ENCODE assay signal across 8 mouse cellular contexts in genomic region chr6:12747856-12748450, GRCm38 (mm10). TPM values are rescaled to one million over a fixed set of nuclear protein-coding genes. Genes with fewer than 3 reads are reported as not detected.
DNase-seq lines count a peak whose midpoint lies in the region; ATAC-seq lines count a peak whose summit lies in the region.

No protein-coding gene starts in this region.

- ATAC-seq in embryonic facial prominence, embryonic 14.5 days (ENCODE audit: low read depth): no peak
- no peak for ATAC-seq in neural tube, embryonic 14.5 days (ENCODE audit: low read depth)
- no peak for ATAC-seq in erythroblast, adult 5-6 weeks (replicated peaks; ENCODE audit: low FRiP score, poor library complexity, severe bottlenecking)

- H3K9ac ChIP-seq in embryonic facial prominence, embryonic 14.5 days (ENCODE audit: low read depth, low read length): peak overlapping the region; percentile 75
- peak overlapping the region; percentile 96 for H3K9ac ChIP-seq in neural tube, embryonic 14.5 days (replicated peaks; ENCODE audit: low read depth, low read length)

- DNase-seq in left cerebral cortex, adult 18-20 months (ENCODE audit: low spot score in 2 of 2): peak; percentile 5 to 26
- no peak for DNase-seq in left cerebral cortex, adult 11 months (ENCODE audit: low spot score)
- peak; percentile 41 for DNase-seq in embryonic facial prominence, embryonic 14.5 days (ENCODE audit: low spot score)
- DNase-seq in hindbrain, embryonic 10.5 days (ENCODE audit: low spot score): peak; percentile 42
- DNase-seq in left cerebral cortex, postnatal 25 days (ENCODE audit: low spot score in 2 of 2): peak; percentile 16 to 52
- no peak for DNase-seq in gastrocnemius, postnatal 10 days

- H3K4me2 ChIP-seq in embryonic facial prominence, embryonic 14.5 days (ENCODE audit: low read depth, low read length): peak overlapping the region; percentile 96
- H3K4me2 ChIP-seq in neural tube, embryonic 14.5 days (ENCODE audit: low read depth, low read length): peak overlapping the region; percentile 69

- H3K4me1 ChIP-seq in embryonic facial prominence, embryonic 14.5 days (ENCODE audit: control insufficient read depth, insufficient read depth, low read length): no peaks in the 10 kb centered on the region
- peaks cover 19% of the 10 kb centered on the region for H3K4me1 ChIP-seq in hindbrain, embryonic 10.5 days (replicated peaks)
- H3K4me1 ChIP-seq in neural tube, embryonic 14.5 days (ENCODE audit: control insufficient read depth, insufficient read depth, low read length): peaks cover 6% of the 10 kb centered on the region; the same call in 1 of the 2 replicates

- intact Hi-C loops in left cerebral cortex, postnatal 25 days (cut with DNase I): loop anchor here (2.0 to 10.0 kb wide), 4 partner anchors 243 to 395 kb away; no protein-coding TSS in a partner anchor

- no peaks in the 10 kb centered on the region for H3K9me3 ChIP-seq in embryonic facial prominence, embryonic 14.5 days (ENCODE audit: control insufficient read depth, low read length)
- no peaks in the 10 kb centered on the region for H3K9me3 ChIP-seq in hindbrain, embryonic 10.5 days
- no peaks in the 10 kb centered on the region for H3K9me3 ChIP-seq in neural tube, embryonic 14.5 days (ENCODE audit: control insufficient read depth, low read length)

- 0 out of 2 replicates have a peak overlapping the region, but pooled peaks have one; percentile 74 for H3K27ac ChIP-seq in embryonic facial prominence, embryonic 14.5 days (replicated peaks; ENCODE audit: low read depth, low read length)
- peak overlapping the region; percentile 97 for H3K27ac ChIP-seq in hindbrain, embryonic 10.5 days
- peak overlapping the region; percentile 98 for H3K27ac ChIP-seq in neural tube, embryonic 14.5 days (ENCODE audit: low read depth, low read length)

- H3K27me3 ChIP-seq in embryonic facial prominence, embryonic 14.5 days (replicated peaks; ENCODE audit: control insufficient read depth, insufficient read depth, low read length): no peaks in the 10 kb centered on the region
- no peaks in the 10 kb centered on the region for H3K27me3 ChIP-seq in hindbrain, embryonic 10.5 days (ENCODE audit: insufficient read depth, poor library complexity, severe bottlenecking)
- H3K27me3 ChIP-seq in neural tube, embryonic 14.5 days (ENCODE audit: control insufficient read depth, insufficient read depth, low read length): no peaks in the 10 kb centered on the region

- no peaks in the 10 kb centered on the region for H3K36me3 ChIP-seq in embryonic facial prominence, embryonic 14.5 days (ENCODE audit: control insufficient read depth, insufficient read depth, low read length)
- H3K36me3 ChIP-seq in hindbrain, embryonic 10.5 days: no peaks in the 10 kb centered on the region
- H3K36me3 ChIP-seq in neural tube, embryonic 14.5 days (ENCODE audit: control insufficient read depth, insufficient read depth, low read length): no peaks in the 10 kb centered on the region

- peak overlapping the region; percentile 67 for H3K4me3 ChIP-seq in embryonic facial prominence, embryonic 14.5 days (ENCODE audit: low read depth, low read length)
- H3K4me3 ChIP-seq in hindbrain, embryonic 10.5 days: peak overlapping the region; percentile 77
- H3K4me3 ChIP-seq in neural tube, embryonic 14.5 days (ENCODE audit: low read depth, low read length): peak overlapping the region; percentile 77

- WGBS in embryonic facial prominence, embryonic 14.5 days: 6% methylated on average over 11 of the region's 11 CpGs
- 3% methylated on average over 11 of the region's 11 CpGs for WGBS in hindbrain, embryonic 10.5 days
- WGBS in neural tube, embryonic 14.5 days: 6% methylated on average over 11 of the region's 11 CpGs

RNA-seq across cellular contexts. Expression of gene Thsd7a, which starts 1.3 kb away (rescaled TPM):
- 10 to 100 TPM; 33.8 to 34.7 TPM for total RNA-seq in left cerebral cortex, adult 18-20 months (2021)
- 4.7 and 4.9 TPM in 2 replicates for polyA plus RNA-seq in embryonic facial prominence, embryonic 14.5 days (2014; fragmentation: Nextera tagmentation; extraction: Ambion mirVana)
- 16.4 and 29.8 TPM in 2 replicates for polyA plus RNA-seq in hindbrain, embryonic 10.5 days (2016; fragmentation: Nextera tagmentation; extraction: Ambion mirVana)
- total RNA-seq in left cerebral cortex, postnatal 25 days (2021): 10 to 100 TPM; 38.6 to 42.0 TPM
- 50.1 and 52.1 TPM in 2 replicates for polyA plus RNA-seq in neural tube, embryonic 14.5 days (2014; fragmentation: Nextera tagmentation; extraction: Ambion mirVana)
- 1.3 TPM in 1 of 2 replicates, not detected in the other for total RNA-seq in erythroblast, adult 5-6 weeks (2015; ENCODE audit: low replicate concordance)
- total RNA-seq in erythroblast, adult 5-6 weeks (2017; ENCODE audit: low replicate concordance): 0.09 and 0.14 TPM in 2 replicates
- 1 to 10 TPM; 4.0 to 4.2 TPM for total RNA-seq in gastrocnemius, postnatal 10 days (2021)

Comparison
In these comparisons a context has a peak if more than half of its experiments do, and no peak if none do; other contexts are left out.
1. DNase-seq: peak in left cerebral cortex, adult 18-20 months (2 of 2), embryonic facial prominence, embryonic 14.5 days (single experiment), hindbrain, embryonic 10.5 days (single experiment) and left cerebral cortex, postnatal 25 days (2 of 2); none in left cerebral cortex, adult 11 months (single experiment) and gastrocnemius, postnatal 10 days (single experiment).
2. RNA of gene Thsd7a, which starts 1.3 kb away (total RNA-seq): 38.6 to 42.0 TPM in left cerebral cortex, postnatal 25 days and 33.8 to 34.7 TPM in left cerebral cortex, adult 18-20 months; 4.0 to 4.2 TPM in gastrocnemius, postnatal 10 days and 0.09 to 1.3 TPM in erythroblast, adult 5-6 weeks; every median in the first group is over 4 times any median in the second.
3. Peak in every context shown above with its lines, with median percentiles within 50 percentile points of each other: H3K27ac ChIP-seq and H3K4me3 ChIP-seq.